Mouse (Mus musculus) heart, adult 2 months (tissue): ENCODE results near the gene Coq9. TPM values are rescaled to one million over a fixed set of nuclear protein-coding genes. Genes with fewer than 3 reads are reported as not detected.

ENCODE experiments used
- DNase-seq, 2 experiments: peaks; one replicate each; pipeline ENCODE4 v3.0.0; 2021
- H3K27ac ChIP-seq: fragments of 200-600 bp; 2 replicates; pipeline ENCODE4 v1.8.1; 2022
- H3K27me3 ChIP-seq: fragments of 200-500 bp; 2 replicates; pipeline ENCODE4 v1.6.1; 2012; ENCODE audit warnings: mild to moderate bottlenecking, low read length, inconsistent platforms, mixed read lengths; ENCODE audit not compliant: control insufficient read depth, insufficient read depth
- H3K36me3 ChIP-seq: fragments of 200-500 bp; 2 replicates; pipeline ENCODE4 v1.6.1; 2012; ENCODE audit warnings: low read length, inconsistent platforms; ENCODE audit not compliant: control insufficient read depth, insufficient read depth
- H3K4me1 ChIP-seq: fragments of 200-500 bp; 2 replicates; pipeline ENCODE4 v1.6.1; 2011; ENCODE audit warnings: low read length; ENCODE audit not compliant: control insufficient read depth, insufficient read depth
- H3K4me3 ChIP-seq: fragments of 200-600 bp; 2 replicates; pipeline ENCODE4 v1.8.1; 2022
- H3K79me2 ChIP-seq: fragments of 200-500 bp; replicated peaks from 2 replicates; pipeline ENCODE4 v1.6.1; 2012; ENCODE audit warnings: mild to moderate bottlenecking, inconsistent platforms, low read length, moderate library complexity, mixed read lengths; ENCODE audit not compliant: control insufficient read depth, insufficient read depth
- H3K9ac ChIP-seq: fragments of 200-500 bp; 2 replicates; pipeline ENCODE4 v1.6.1; 2012; ENCODE audit warnings: low read depth, mild to moderate bottlenecking, control low read depth, inconsistent platforms, low read length, mixed read lengths
- CTCF ChIP-seq: fragments of 200-600 bp; IDR thresholded peaks from 2 replicates; pipeline ENCODE4 v1.8.1; 2022; ENCODE audit warnings: antibody characterized with exemption, mild to moderate bottlenecking, moderate library complexity
- EP300 ChIP-seq: fragments of 200-500 bp; IDR thresholded peaks from 2 replicates; pipeline ENCODE4 v1.6.1; 2011; ENCODE audit warnings: low read depth, low read length, control low read depth; ENCODE audit not compliant: insufficient read depth
- POLR2A ChIP-seq: fragments of 200-500 bp; IDR thresholded peaks from 2 replicates; pipeline ENCODE4 v1.6.1; 2011; ENCODE audit warnings: mild to moderate bottlenecking, low read depth, low read length, control low read depth; ENCODE audit not compliant: insufficient read depth
- WGBS: fragments of 180-500 bp; shearing (Covaris S2); methylation state at CpG from one replicate; pipeline ENCODE4 v1.1.7; 2018; 5-methylcytosine and 5-hydroxymethylcytosine counted together
- intact Hi-C: fragments of 180-260 bp; cut with DNase I; formaldehyde crosslinking; loops from one replicate; pipeline ENCODE4 v1.15.1; 2025
- polyA plus RNA-seq: library from polyadenylated mRNA; depleted of rRNA; stranded (reverse); fragments of >200 nt; gene quantifications from 2 replicates; pipeline ENCODE4 v1.2.3, GENCODE M21; 2012
- total RNA-seq, 2 experiments: library from RNA; stranded (reverse); gene quantifications; 2 replicates each; pipeline ENCODE4 v1.2.3; 2021

Coq9 gene
- total and polyA plus RNA-seq, 3 experiments, result 545 to 843 (median 681) TPM

DNA sequence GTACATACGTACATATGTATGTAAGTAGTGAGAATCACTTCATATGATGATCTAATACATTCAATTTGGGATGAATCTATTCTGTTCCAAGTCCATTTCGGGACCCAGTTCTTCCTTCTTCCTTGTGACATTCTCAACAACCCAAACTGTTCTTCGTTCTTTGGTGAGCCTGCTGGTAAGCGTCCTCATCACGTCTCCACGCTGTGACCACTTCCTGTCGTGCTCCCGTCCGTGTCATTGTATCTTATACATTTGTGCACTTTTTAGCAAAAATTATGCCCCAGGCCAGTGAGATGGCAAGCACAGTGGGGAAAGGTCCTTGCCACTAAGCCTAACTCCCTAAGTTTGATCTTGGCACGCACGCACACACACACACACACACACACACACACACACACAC lies 20.2 kb upstream of the Coq9 start:
- no peak for TF ChIP-seq EP300
- no peak for TF ChIP-seq CTCF
- no peak for TF ChIP-seq POLR2A
- Histone ChIP-seq H3K79me2 (no peaks in the 10 kb centered on the region), H3K4me3 (no peak overlapping the region), H3K27ac (no peak overlapping the region), H3K36me3 (no peaks in the 10 kb centered on the region), H3K27me3 (no peaks in the 10 kb centered on the region), H3K4me1 (no peaks in the 10 kb centered on the region; the same call in 1 of the 2 replicates), H3K9ac (no peak overlapping the region)
- WGBS, result 80% methylated on average over 11 of the region's 11 CpGs
- no peak for DNase-seq
- intact Hi-C loops, result no loop called here

GRCm38 (mm10) chr8:94819671-94820179 lies 18.4 kb upstream of the Coq9 start:
- Histone ChIP-seq H3K79me2 (no peaks in the 10 kb centered on the region), H3K36me3 (no peaks in the 10 kb centered on the region), H3K4me1 (no peaks in the 10 kb centered on the region), H3K27me3 (no peaks in the 10 kb centered on the region), H3K4me3 (no peak overlapping the region), H3K27ac (no peak overlapping the region), H3K9ac (no peak overlapping the region)
- no peak for DNase-seq
- intact Hi-C loops, result no loop called here
- TF ChIP-seq CTCF, result no peak
- TF ChIP-seq POLR2A, result no peak
- no peak for TF ChIP-seq EP300
- WGBS, result 53% methylated on average over 6 of the region's 6 CpGs

- H3K9ac ChIP-seq, result no peak overlapping the region
- H3K4me1 ChIP-seq, result no peaks in the 10 kb centered on the region
- intact Hi-C loops, result no loop called here
- H3K36me3 ChIP-seq, result no peaks in the 10 kb centered on the region
- whole genome bisulfite sequencing, result 83% methylated on average over 7 of the region's 7 CpGs
- no peaks in the 10 kb centered on the region for H3K27me3 ChIP-seq
- TF ChIP-seq EP300, result no peak
- TF ChIP-seq CTCF, result no peak
- TF ChIP-seq POLR2A, result no peak
- DNase-seq, result no peak
- H3K27ac ChIP-seq, result no peak overlapping the region
- no peaks in the 10 kb centered on the region for H3K79me2 ChIP-seq
- H3K4me3 ChIP-seq, result no peak overlapping the region
Observed at GRCm38 (mm10) chr8:94820553-94820952, 17.6 kb upstream of the Coq9 start.

DNA sequence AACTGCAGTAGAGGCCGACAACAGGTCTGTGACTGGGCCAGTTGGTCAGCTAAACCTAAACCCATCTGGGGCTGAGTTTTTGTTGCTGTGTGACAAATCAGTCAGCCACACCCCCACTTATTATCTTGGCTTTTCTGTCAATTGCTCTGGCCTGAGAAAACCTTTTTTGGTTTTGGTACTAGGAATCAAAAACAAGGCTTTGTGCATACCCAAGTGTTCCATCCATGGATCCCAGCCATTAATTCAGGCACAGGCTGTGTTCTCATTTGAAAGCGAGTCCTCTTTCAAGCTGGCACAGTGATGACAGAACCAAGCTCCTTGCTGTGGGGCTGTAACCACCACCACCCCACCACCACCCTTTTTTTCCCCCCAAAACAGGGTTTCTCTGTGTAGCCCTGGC lies 16.7 kb upstream of the Coq9 start:
- no peaks in the 10 kb centered on the region for H3K27me3 ChIP-seq
- no peak for DNase-seq
- H3K36me3 ChIP-seq, result no peaks in the 10 kb centered on the region
- intact Hi-C loops, result no loop called here
- no peaks in the 10 kb centered on the region for H3K79me2 ChIP-seq
- no peaks in the 10 kb centered on the region for H3K4me1 ChIP-seq
- H3K27ac ChIP-seq, result no peak overlapping the region
- TF ChIP-seq POLR2A (no peak), EP300 (no peak), CTCF (no peak)
- no peak overlapping the region for H3K9ac ChIP-seq
- no peak overlapping the region for H3K4me3 ChIP-seq
- WGBS, result 94% methylated on average over 2 of the region's 2 CpGs

GRCm38 (mm10) chr8:94822637-94823560 lies 15.2 kb upstream of the Coq9 start:
- intact Hi-C loops, result loop anchor here (2.0 kb wide), 2 partner anchors 14 to 86 kb away; no protein-coding TSS in a partner anchor
- Histone ChIP-seq H3K4me1 (no peaks in the 10 kb centered on the region), H3K9ac (no peak overlapping the region), H3K36me3 (no peaks in the 10 kb centered on the region), H3K27ac (no peak overlapping the region), H3K27me3 (no peaks in the 10 kb centered on the region), H3K4me3 (no peak overlapping the region), H3K79me2 (no peaks in the 10 kb centered on the region)
- TF ChIP-seq EP300 (no peak), CTCF (peak; percentile 86)
- 79% methylated on average over 23 of the region's 23 CpGs for WGBS
- DNase-seq, result peak; percentile 64 to 74

DNA sequence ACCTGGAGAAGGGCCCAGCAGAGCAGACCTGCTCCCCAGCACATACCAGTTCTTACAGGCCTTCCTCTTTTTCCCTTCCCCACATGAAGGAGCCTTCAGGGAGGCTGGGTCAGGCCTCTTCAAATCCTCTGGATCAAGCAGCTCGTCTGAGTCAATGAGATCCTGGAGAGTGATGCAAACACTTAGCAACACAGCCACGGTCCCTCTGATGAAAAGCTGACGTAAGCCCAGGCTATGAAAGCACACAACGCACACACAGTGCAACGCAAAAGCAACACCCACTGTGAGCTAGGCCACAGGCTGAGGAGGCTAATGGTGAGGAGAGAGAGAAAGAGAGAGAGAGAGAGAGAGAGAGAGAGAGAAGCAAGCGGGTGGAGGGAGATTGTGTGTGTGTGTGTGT lies 13.0 kb upstream of the Coq9 start:
- no peaks in the 10 kb centered on the region for H3K27me3 ChIP-seq
- H3K79me2 ChIP-seq, result no peaks in the 10 kb centered on the region
- H3K9ac ChIP-seq, result no peak overlapping the region
- no peaks in the 10 kb centered on the region for H3K4me1 ChIP-seq
- DNase-seq, result no peak
- TF ChIP-seq CTCF, result no peak
- no peak for TF ChIP-seq EP300
- no peak for TF ChIP-seq POLR2A
- WGBS, result 85% methylated on average over 6 of the region's 6 CpGs
- H3K4me3 ChIP-seq, result no peak overlapping the region
- no peaks in the 10 kb centered on the region; the same call in 1 of the 2 replicates for H3K36me3 ChIP-seq
- no peak overlapping the region for H3K27ac ChIP-seq
- intact Hi-C loops, result no loop called here
